In genomic region chr5:122502077-122502941, GRCm38 (mm10) we compare ENCODE assay signal across 8 mouse cellular contexts. TPM values are rescaled to one million over a fixed set of nuclear protein-coding genes. Genes with fewer than 3 reads are reported as not detected.
DNase-seq lines count a peak whose midpoint lies in the region; ATAC-seq and TF ChIP-seq lines count a peak whose summit lies in the region.

Gene Atp2a2 (minus strand): TSS chr5:122502225.

- peak within 1 kb of the TSS; percentile 99 for H3K27ac ChIP-seq in forebrain, embryonic 14.5 days (ENCODE audit: low read depth, low read length)
- H3K27ac ChIP-seq in neural tube, embryonic 15.5 days (replicated peaks): peak within 1 kb of the TSS; percentile 99

- peak within 1 kb of the TSS; percentile 99 for H3K9ac ChIP-seq in forebrain, embryonic 14.5 days (ENCODE audit: low read length)
- H3K9ac ChIP-seq in neural tube, embryonic 15.5 days (replicated peaks): peak within 1 kb of the TSS; percentile 99

- H3K36me3 ChIP-seq in E14TG2a.4 (ENCODE audit: insufficient read depth, low read length): peaks cover 32% of the 10 kb centered on the region
- peaks cover 6% of the 10 kb centered on the region; the same call in 1 of the 2 replicates for H3K36me3 ChIP-seq in forebrain, embryonic 14.5 days (ENCODE audit: control insufficient read depth, insufficient read depth, low read length)
- H3K36me3 ChIP-seq in neural tube, embryonic 15.5 days: no peaks in the 10 kb centered on the region

- intact Hi-C loops in heart, postnatal 14 days (cut with DNase I): loop anchor here (2.0 kb wide), 1 partner anchor 44 kb away; no protein-coding TSS in a partner anchor

- H3K27me3 ChIP-seq in E14TG2a.4 (ENCODE audit: insufficient read depth, low read length): no peaks in the 10 kb centered on the region
- H3K27me3 ChIP-seq in forebrain, embryonic 14.5 days (replicated peaks; ENCODE audit: control insufficient read depth, insufficient read depth, low read length): no peaks in the 10 kb centered on the region
- H3K27me3 ChIP-seq in neural tube, embryonic 15.5 days (replicated peaks): no peaks in the 10 kb centered on the region

- H3K4me1 ChIP-seq in E14TG2a.4 (replicated peaks; ENCODE audit: low read depth, low read length): peaks cover 66% of the 10 kb centered on the region
- H3K4me1 ChIP-seq in forebrain, embryonic 14.5 days (ENCODE audit: control insufficient read depth, insufficient read depth, low read length): peaks cover 28% of the 10 kb centered on the region
- peaks cover 38% of the 10 kb centered on the region for H3K4me1 ChIP-seq in neural tube, embryonic 15.5 days

- ATAC-seq in forebrain, embryonic 14.5 days: peak; percentile 94
- peak; percentile 94 for ATAC-seq in neural tube, embryonic 15.5 days (ENCODE audit: low FRiP score)

- peak; percentile 83 for DNase-seq in c-Kit-positive CD71-positive TER-119-positive erythroid progenitor cells, embryonic 14.5 days (ENCODE audit: low spot score)
- peak; percentile 97 for DNase-seq in forebrain, embryonic 14.5 days (ENCODE audit: low spot score)
- peak; percentile 93 to 98 for DNase-seq in heart, postnatal 14 days
- DNase-seq in layer of hippocampus, adult 11-12 months (ENCODE audit: low spot score): peak; percentile 92
- peak; percentile 91 to 93 for DNase-seq in lung, adult 18-20 months
- DNase-seq in testis, postnatal 14 days (ENCODE audit: low spot score): peak; percentile 92

- TF ChIP-seq CTCF in E14TG2a.4 (conservative IDR thresholded peaks at IDR 0.05; ENCODE audit: low read length): no peak

- H3K4me2 ChIP-seq in forebrain, embryonic 14.5 days (ENCODE audit: low read length): peak within 1 kb of the TSS; percentile 64
- peak within 1 kb of the TSS; percentile 86 for H3K4me2 ChIP-seq in neural tube, embryonic 15.5 days

- peaks cover 7% of the 10 kb centered on the region for H3K9me3 ChIP-seq in E14TG2a.4 (ENCODE audit: low read length)
- 0 out of 2 replicates have a peak, but pooled peaks cover 2% of the 10 kb centered on the region for H3K9me3 ChIP-seq in forebrain, embryonic 14.5 days (replicated peaks; ENCODE audit: control insufficient read depth, low read length)
- no peaks in the 10 kb centered on the region for H3K9me3 ChIP-seq in neural tube, embryonic 15.5 days (replicated peaks)

- under 1% methylated on average over 80 of the region's 113 CpGs for WGBS in forebrain, embryonic 14.5 days
- WGBS in neural tube, embryonic 15.5 days: under 1% methylated on average over 89 of the region's 113 CpGs

- H3K4me3 ChIP-seq in E14TG2a.4 (replicated peaks; ENCODE audit: low read length): peak within 1 kb of the TSS; percentile 91
- H3K4me3 ChIP-seq in forebrain, embryonic 14.5 days (ENCODE audit: low read depth, low read length): peak within 1 kb of the TSS; percentile 98
- peak within 1 kb of the TSS; percentile 96 for H3K4me3 ChIP-seq in neural tube, embryonic 15.5 days (replicated peaks)

RNA-seq across cellular contexts. Expression of gene Atp2a2, which starts in this region (rescaled TPM):
- polyA plus RNA-seq in forebrain, embryonic 14.5 days (2014; fragmentation: Nextera tagmentation; extraction: Ambion mirVana): 34.8 and 35.1 TPM in 2 replicates
- 1,000 to 10,000 TPM; 9,386 to 9,784 TPM for total RNA-seq in heart, postnatal 14 days (2021)
- 49.4 and 52.0 TPM in 2 replicates for polyA plus RNA-seq in neural tube, embryonic 15.5 days (2015; fragmentation: Nextera tagmentation; extraction: Ambion mirVana)

Comparison
In these comparisons a context has a peak if more than half of its experiments do, and no peak if none do; other contexts are left out.
1. Peak in every context shown above with its lines: DNase-seq, ATAC-seq, H3K4me3 ChIP-seq and H3K27ac ChIP-seq.